Mouse (Mus musculus) olfactory bulb, adult 2 months (tissue): ENCODE data around the gene Frmd4b.

Experiments used
- CTCF ChIP-seq: fragments of 200-500 bp; IDR thresholded peaks from 2 replicates; pipeline ENCODE4 v1.5.1; 2012; ENCODE audit warnings: low read depth, mild to moderate bottlenecking, low read length, moderate library complexity; ENCODE audit not compliant: insufficient read depth
- POLR2A ChIP-seq: fragments of 200-500 bp; IDR thresholded peaks from 2 replicates; pipeline ENCODE4 v1.6.1; 2012; ENCODE audit warnings: mild to moderate bottlenecking, low read depth, low read length, moderate library complexity; ENCODE audit not compliant: insufficient read depth

GRCm38 (mm10) chr6:97429688-97430343 is 187.5 kb downstream of the Frmd4b start:
- TF ChIP-seq CTCF (no peak), POLR2A (no peak)
